Mouse (Mus musculus): ENCODE measurements around the gene Zfp978.
"Not testable (repeated sequence)": the region's sequence is repeated elsewhere in the genome, so short reads cannot be mapped to it uniquely, and the experiment has no call there.

DNA sequence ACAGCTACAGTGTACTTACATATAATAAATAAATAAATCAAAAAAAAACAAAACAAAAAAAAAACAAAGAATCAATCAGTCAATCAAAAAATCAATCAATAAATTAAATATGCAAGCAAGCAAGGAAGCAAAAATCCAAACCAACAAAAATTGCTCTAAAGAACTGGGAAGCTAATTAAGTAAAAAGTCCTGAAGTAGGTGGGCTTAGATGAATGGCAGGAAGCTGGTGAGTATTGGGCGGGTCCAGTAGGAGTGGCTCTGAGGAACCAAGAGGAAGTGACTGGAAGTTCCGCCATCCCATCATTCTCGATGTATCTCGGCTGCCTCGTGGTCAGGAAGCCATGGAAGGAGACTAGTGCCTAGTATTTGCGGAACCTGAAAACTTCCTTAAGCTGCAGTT lies at the start of gene Zfp978:
- TF ChIP-seq POLR2A (IDR thresholded peaks at IDR 0.05; ENCODE audit: extremely low read depth, insufficient read depth, low read length); CTCF (IDR thresholded peaks at IDR 0.05; ENCODE audit: low read depth, low read length): not testable (repeated sequence)
